Mouse (Mus musculus): Measurements from ENCODE around the gene Rdh5.

Gene Rdh5

GRCm38 (mm10) chr10:128922822-128923012 lies at the start of gene Rdh5:
Gene Rdh5, minus strand, starts transcription at chr10:128922888.
- ChIA-PET CTCF (interaction anchor here (0.9 to 2.9 kb wide), 11 partner anchors 9 to 53 kb away, joined by 3 to 30 read pairs (median 6); partner anchors contain the start of gene Itga7 (in 1 of the 4)), POLR2A (interaction anchor here (0.6 to 7.7 kb wide), 49 partner anchors 8 to 511 kb away, joined by 3 to 132 read pairs (median 6); partner anchors contain the start of genes Itga7 (in 3 of the 4), Cd63 (in 2 of the 4), Gdf11 (in 2 of the 4) and Rab5b (in 2 of the 4))

DNA sequence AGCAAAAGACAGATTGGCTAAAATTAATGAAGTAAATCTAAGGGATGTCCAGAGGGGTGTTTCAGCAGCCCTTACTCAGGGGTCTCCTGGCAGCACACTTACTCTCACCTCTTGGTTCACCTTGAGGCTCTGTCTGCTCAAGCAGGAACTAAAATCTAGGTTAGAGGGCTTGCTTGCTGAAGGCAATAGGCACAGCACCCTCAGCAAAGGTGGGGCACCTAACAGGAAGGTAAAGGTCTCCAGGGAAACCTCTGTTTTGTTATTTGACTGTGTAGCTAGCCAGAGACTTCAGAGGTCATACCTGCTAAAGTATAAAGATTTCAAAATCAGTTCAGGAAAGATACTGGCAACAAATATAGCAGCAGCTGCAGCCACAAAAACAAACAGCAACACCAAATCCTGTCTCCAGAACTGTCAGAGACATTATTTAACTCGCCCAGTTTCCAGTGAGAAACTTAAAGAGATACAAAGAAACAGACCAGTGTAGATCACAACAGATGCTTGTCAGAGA lies 48.1 kb upstream of the Rdh5 start:
- CTCF ChIA-PET: interaction anchor here in 1 of 4 experiments (0.7 kb wide), 1 partner anchor 16 kb away, joined by 3 read pairs; no protein-coding TSS in a partner anchor

DNA sequence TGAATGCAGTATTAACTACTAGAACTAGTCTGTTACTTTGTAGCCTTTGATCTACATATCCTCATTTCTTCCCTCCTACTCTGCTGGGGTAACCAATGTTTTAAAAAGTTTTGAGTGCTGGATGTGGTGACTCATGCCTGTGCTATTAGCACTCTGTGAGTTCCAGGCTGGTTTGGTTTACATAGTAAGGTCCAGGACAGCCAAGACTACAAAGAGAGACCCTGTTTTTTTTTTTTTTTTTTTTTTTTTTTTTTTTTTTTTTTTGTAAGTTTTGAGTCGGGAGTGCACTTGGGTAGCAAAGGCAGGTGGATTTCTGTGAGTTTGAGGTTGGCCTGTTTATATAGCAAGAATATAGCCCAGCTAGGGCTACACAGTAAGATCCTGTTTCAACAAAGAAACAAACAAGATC lies 45.7 kb upstream of the Rdh5 start:
- CTCF ChIA-PET: no interaction called here
- POLR2A ChIA-PET: interaction anchor here in 1 of 4 experiments (0.5 kb wide), 1 partner anchor 53 kb away, joined by 3 read pairs; no protein-coding TSS in a partner anchor

More for the DNA sequence above, 48.1 kb upstream of the Rdh5 start:
- POLR2A ChIA-PET: interaction anchor here in 1 of 4 experiments (0.7 kb wide), 1 partner anchor 63 kb away, joined by 3 read pairs; no protein-coding TSS in a partner anchor

- ChIA-PET POLR2A (interaction anchor here in 2 of 4 experiments (1.4 to 1.7 kb wide), 2 partner anchors 9 to 20 kb away, joined by 3 to 5 read pairs; no protein-coding TSS in a partner anchor), CTCF (no interaction called here)
Observed at GRCm38 (mm10) chr10:128965871-128966270, 43.2 kb upstream of the Rdh5 start.

DNA sequence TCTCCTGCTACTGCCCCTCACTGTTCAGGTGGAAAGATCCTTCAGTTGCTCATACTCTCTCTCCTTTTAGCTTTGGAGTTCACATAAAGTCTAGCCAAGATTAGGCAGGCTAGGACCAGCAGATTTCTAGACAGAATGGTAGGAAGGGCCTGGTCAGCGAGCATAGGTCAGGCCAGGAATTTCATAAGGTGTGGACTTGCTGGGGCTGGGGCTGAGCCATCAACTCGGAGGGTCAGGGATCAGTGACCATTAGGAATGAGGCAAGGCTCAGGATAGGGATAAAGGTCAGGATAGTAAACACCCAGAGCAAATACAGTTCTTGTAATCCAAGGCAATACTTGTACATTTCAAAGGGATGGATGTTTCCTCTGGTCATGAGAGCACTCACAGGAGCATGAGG lies 42.3 kb upstream of the Rdh5 start:
- ChIA-PET CTCF (interaction anchor here in 1 of 4 experiments (1.3 kb wide), 1 partner anchor 19 kb away, joined by 4 read pairs; no protein-coding TSS in a partner anchor), POLR2A (interaction anchor here in 1 of 4 experiments (1.7 kb wide), 1 partner anchor 19 kb away, joined by 3 read pairs; no protein-coding TSS in a partner anchor)

- ChIA-PET POLR2A (no interaction called here), CTCF (interaction anchor here in 1 of 4 experiments (0.6 to 1.1 kb wide), 2 partner anchors 10 to 303 kb away, joined by 4 read pairs; no protein-coding TSS in a partner anchor)
Observed at GRCm38 (mm10) chr10:128960590-128961584, 38.2 kb upstream of the Rdh5 start, which contains the start of gene Mettl7b. Gene Mettl7b, minus strand, starts transcription at chr10:128960988.

DNA sequence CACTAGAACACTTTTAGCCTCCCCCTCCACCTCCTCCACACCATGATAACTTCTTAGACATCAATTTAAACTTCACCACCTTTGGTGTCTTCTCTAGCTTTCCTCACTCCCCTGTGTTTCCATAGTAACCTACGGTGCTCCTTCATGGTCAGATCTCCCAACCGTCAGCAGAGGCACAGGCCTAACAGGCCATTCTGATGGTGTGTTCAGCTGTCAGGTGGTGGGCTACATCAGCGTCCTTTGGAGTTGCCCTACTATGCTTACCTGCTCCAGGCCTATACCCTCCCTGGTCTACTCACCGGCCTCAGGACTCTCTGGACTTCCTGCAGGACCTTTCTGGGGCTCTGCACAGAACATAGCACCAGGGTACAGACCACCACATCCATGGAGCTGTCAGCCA lies 37.5 kb upstream of the Rdh5 start:
- ChIA-PET POLR2A (no interaction called here), CTCF (interaction anchor here in 1 of 4 experiments (1.1 kb wide), 1 partner anchor 10 kb away, joined by 4 read pairs; no protein-coding TSS in a partner anchor)

- CTCF ChIA-PET: no interaction called here
- POLR2A ChIA-PET: interaction anchor here in 3 of 4 experiments (0.8 to 1.9 kb wide), 4 partner anchors 8 to 35 kb away, joined by 3 to 8 read pairs (median 4); partner anchors contain the start of genes Bloc1s1 (in 1 of the 3) and Rdh5 (in 1 of the 3)
Observed at GRCm38 (mm10) chr10:128958340-128958739, 35.7 kb upstream of the Rdh5 start.

DNA sequence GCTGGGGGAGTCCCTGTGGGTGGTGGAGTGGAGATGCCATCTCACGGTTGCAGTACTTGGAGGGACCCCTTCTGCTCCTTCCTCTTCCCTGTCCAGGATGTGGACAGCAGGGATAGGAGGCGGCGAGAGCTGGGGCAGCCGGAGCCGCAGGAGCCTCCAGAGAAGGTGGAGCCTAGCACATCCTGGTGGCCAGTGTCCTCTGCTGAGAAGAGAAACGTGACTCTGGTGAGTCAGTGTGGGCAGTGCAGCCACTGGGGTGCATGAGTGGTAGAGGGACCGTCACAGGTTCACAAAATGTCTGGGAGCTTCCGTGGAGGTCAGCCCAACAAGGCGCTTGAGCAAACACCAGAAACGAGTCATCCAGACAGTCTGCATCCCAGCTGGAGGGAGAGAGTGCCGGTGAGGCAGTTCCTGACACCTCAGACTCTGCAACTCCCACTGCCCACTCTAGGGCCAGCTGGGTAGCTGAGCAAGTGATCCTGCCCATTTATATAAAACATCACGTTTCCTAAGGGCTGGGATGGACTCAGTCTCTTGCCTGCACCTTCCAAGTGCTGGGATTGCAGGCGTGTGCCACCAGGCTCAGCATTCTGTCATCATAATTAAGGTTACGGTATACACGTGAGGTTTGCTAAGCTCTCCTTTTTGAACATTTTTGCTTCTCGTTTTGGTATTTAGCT lies 27.7 kb upstream of the Rdh5 start:
- CTCF ChIA-PET: interaction anchor here in 3 of 4 experiments (0.6 to 1.5 kb wide), 4 partner anchors 10 to 1920 kb away, joined by 3 to 10 read pairs (median 4); partner anchors contain the start of gene Mettl7b (in 1 of the 3)

DNA sequence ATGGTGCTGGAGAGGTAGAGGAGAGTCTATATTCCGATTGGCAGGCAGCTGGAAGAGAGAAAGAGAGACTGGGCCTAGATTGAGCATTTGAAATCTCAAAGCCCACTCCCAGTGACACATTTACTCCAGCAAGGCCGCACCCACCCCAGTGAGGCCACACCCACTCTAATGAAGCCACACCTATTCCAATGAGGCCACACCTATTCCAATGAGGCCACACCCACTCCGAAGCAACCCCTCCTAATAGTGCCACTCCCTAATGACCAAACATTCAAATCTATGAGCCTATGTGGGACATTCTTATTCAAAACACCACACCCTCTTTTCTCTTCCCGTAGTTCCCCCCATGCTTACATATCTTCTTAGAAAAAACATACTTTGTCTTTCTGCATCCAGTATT lies 24.8 kb upstream of the Rdh5 start:
- POLR2A ChIA-PET: no interaction called here
- CTCF ChIA-PET: no interaction called here

More for the DNA sequence above, 27.7 kb upstream of the Rdh5 start:
- POLR2A ChIA-PET: interaction anchor here in 3 of 4 experiments (0.6 to 2.0 kb wide), 6 partner anchors 8 to 355 kb away, joined by 3 to 11 read pairs (median 3); partner anchors contain the start of genes Bloc1s1 (in 1 of the 3) and Rdh5 (in 1 of the 3)

GRCm38 (mm10) chr10:128945675-128946074 lies 23.0 kb upstream of the Rdh5 start:
- ChIA-PET POLR2A (interaction anchor here in 2 of 4 experiments (0.7 to 1.8 kb wide), 9 partner anchors 11 to 398 kb away, joined by 3 to 8 read pairs (median 4); partner anchors contain the start of genes Bloc1s1 (in 1 of the 2), Itga7 (in 1 of the 2) and Zc3h10 (in 1 of the 2)), CTCF (interaction anchor here (0.6 to 2.3 kb wide), 30 partner anchors 9 to 1594 kb away, joined by 3 to 14 read pairs (median 4); partner anchors contain the start of genes Itga7 (in 3 of the 4), Bloc1s1 (in 2 of the 4) and Rdh5 (in 2 of the 4))

DNA sequence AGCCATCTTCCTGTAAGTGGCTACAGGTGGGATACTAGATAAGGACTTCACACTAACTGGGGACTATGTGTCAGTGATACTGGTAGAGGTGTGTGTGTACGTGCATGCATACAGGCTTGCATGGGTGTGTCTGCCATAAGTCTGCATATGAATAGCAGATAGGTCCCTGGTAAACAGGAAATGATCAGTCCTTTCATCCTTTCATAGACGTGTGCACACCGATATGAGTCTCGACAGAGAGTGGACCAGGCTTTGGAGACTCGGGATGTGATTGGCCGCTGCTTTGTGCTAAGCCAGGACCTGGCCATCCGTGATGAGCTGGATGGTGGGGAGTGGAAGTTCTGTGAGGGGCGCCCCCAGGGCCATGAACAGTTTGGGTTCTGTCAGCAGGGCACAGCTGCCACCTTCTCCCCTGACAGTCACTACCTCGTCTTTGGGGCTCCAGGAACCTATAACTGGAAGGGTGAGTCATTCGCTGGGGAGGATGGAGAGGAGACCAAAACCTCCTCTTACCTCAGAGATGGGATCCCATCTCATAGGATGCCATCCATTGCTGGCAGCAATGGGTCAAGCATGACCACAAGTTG lies 17.9 kb upstream of the Rdh5 start:
- CTCF ChIA-PET: interaction anchor here in 1 of 4 experiments (0.6 kb wide), 1 partner anchor 24 kb away, joined by 3 read pairs; no protein-coding TSS in a partner anchor
- POLR2A ChIA-PET: interaction anchor here in 2 of 4 experiments (1.3 kb wide), 2 partner anchors 9 to 12 kb away, joined by 3 read pairs; no protein-coding TSS in a partner anchor

DNA sequence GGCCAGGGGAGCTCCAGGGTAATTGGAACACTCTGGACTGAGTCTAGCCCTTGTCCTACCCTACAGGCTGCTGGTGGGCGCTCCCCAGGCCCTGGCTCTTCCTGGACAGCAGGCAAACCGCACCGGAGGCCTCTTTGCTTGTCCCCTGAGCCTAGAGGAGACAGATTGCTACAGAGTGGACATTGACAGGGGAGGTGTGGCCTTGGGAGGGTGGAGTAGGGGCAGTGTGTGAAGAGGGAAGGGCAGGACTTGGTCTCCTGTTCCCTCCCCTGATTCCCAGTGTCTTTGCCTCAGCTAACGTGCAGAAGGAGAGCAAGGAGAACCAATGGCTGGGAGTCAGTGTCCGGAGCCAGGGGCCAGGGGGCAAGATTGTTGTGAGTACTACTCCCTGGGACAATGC lies 16.3 kb upstream of the Rdh5 start:
- ChIA-PET CTCF (no interaction called here), POLR2A (interaction anchor here in 2 of 4 experiments (0.8 to 1.9 kb wide), 2 partner anchors 16 to 41 kb away, joined by 3 to 4 read pairs; partner anchors contain the start of gene Rdh5 (in 1 of the 2))

DNA sequence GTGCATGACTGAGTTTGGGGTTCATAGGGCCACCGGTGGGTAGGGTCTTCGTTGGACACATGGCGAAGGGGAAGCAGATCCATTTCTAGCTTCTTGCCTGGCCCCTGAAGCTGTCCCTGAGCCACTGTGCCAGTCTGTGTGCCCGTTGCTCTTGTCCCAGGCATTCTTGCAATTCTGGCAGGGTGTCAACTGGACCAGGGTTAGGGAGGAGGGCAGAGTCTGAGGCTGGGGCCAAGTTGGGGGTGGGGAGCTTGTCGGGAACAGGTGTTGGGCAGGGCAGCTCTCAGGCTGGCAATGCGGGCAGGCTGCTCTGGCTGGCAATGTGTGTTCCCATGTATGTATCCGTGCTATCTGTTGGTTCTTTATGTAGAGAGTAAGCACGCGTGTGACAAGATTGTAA lies 15.8 kb upstream of the Rdh5 start:
- ChIA-PET CTCF (no interaction called here), POLR2A (interaction anchor here in 2 of 4 experiments (0.8 to 1.9 kb wide), 3 partner anchors 15 to 40 kb away, joined by 3 to 4 read pairs (median 3); partner anchors contain the start of gene Rdh5 (in 1 of the 2))

GRCm38 (mm10) chr10:128937756-128938390 lies 15.2 kb upstream of the Rdh5 start:
- ChIA-PET CTCF (interaction anchor here in 1 of 4 experiments (0.6 kb wide), 1 partner anchor 655 kb away, joined by 3 read pairs; no protein-coding TSS in a partner anchor), POLR2A (interaction anchor here in 2 of 4 experiments (0.8 to 1.9 kb wide), 3 partner anchors 15 to 19 kb away, joined by 3 to 4 read pairs (median 3); partner anchors contain the start of gene Rdh5 (in 1 of the 2))

- ChIA-PET CTCF (interaction anchor here in 2 of 4 experiments (0.8 to 1.3 kb wide), 2 partner anchors 9 kb away, joined by 3 to 7 read pairs; no protein-coding TSS in a partner anchor), POLR2A (interaction anchor here in 2 of 4 experiments (1.2 to 4.7 kb wide), 4 partner anchors 9 to 26 kb away, joined by 4 to 42 read pairs (median 10); partner anchors contain the start of genes Bloc1s1 (in 2 of the 2) and Rdh5 (in 1 of the 2))
Observed at GRCm38 (mm10) chr10:128935826-128936440, 13.2 kb upstream of the Rdh5 start.

Measured in embryonic stem cell, embryonic (primary cell).